Mouse (Mus musculus) MEL (cell line): ENCODE results near the gene Ap3m1. TPM values are rescaled to one million over a fixed set of nuclear protein-coding genes. Genes with fewer than 3 reads are reported as not detected.

Experiments
- DNase-seq: peaks from one replicate; pipeline ENCODE4 v3.0.0; 2011; ENCODE audit warnings: low read depth, low spot score
- H3K27ac ChIP-seq: 2 replicates; pipeline ENCODE4 v1.5.1; 2012; ENCODE audit warnings: low read depth, mild to moderate bottlenecking, control low read depth, low read length, moderate library complexity; ENCODE audit not compliant: control insufficient read depth
- H3K27me3 ChIP-seq, 2 experiments: fragments of 150-350 bp in 1 of 2; sonication (generic) in 1 of 2; 2 replicates each; pipeline ENCODE4 v1.6.1; 2012; ENCODE audit warnings: low read length in 2 of 2, mild to moderate bottlenecking in 2 of 2, improper control_type of control experiment in 1 of 2, moderate library complexity in 1 of 2; ENCODE audit not compliant: insufficient read depth in 2 of 2, control insufficient read depth in 1 of 2
- H3K36me3 ChIP-seq, 2 experiments: 2 replicates each; pipeline ENCODE4 v1.6.1; 2012 to 2014; ENCODE audit warnings: low read length in 2 of 2, improper control_type of control experiment in 1 of 2, inconsistent platforms in 1 of 2, mild to moderate bottlenecking in 1 of 2; ENCODE audit not compliant: insufficient read depth in 2 of 2, control insufficient read depth in 1 of 2
- H3K4me1 ChIP-seq, 2 experiments: fragments of 150-350 bp in 1 of 2; sonication (generic) in 1 of 2; 2 replicates each; pipeline ENCODE4 v1.6.1; 2012; ENCODE audit warnings: low read length in 2 of 2, improper control_type of control experiment in 1 of 2, mild to moderate bottlenecking in 1 of 2; ENCODE audit not compliant: insufficient read depth in 2 of 2, control insufficient read depth in 1 of 2
- H3K4me3 ChIP-seq, 2 experiments: fragments of 150-350 bp in 1 of 2; sonication (generic) in 1 of 2; 2 replicates each; pipeline ENCODE4 v1.5.1; 2012; ENCODE audit warnings: low read depth in 2 of 2, low read length in 2 of 2, mild to moderate bottlenecking in 2 of 2, moderate library complexity in 2 of 2, control low read depth in 1 of 2, improper control_type of control experiment in 1 of 2; ENCODE audit not compliant: control insufficient read depth in 1 of 2, insufficient read depth in 1 of 2
- H3K79me2 ChIP-seq: 2 replicates; pipeline ENCODE4 v1.6.1; 2012; ENCODE audit warnings: mild to moderate bottlenecking, low read length, moderate library complexity; ENCODE audit not compliant: control insufficient read depth, poor library complexity, insufficient read depth
- H3K9ac ChIP-seq: 2 replicates; pipeline ENCODE4 v1.6.1; 2012; ENCODE audit warnings: low read depth, mild to moderate bottlenecking, control low read depth, low read length, moderate library complexity; ENCODE audit not compliant: control insufficient read depth, poor library complexity, severe bottlenecking
- H3K9me3 ChIP-seq: fragments of 150-350 bp; sonication (generic); replicated peaks from 2 replicates; pipeline ENCODE4 v1.6.1; 2012; ENCODE audit warnings: mild to moderate bottlenecking, low read length, improper control_type of control experiment, moderate library complexity; ENCODE audit not compliant: insufficient read depth
- BHLHE40 ChIP-seq: IDR thresholded peaks from 2 replicates; pipeline ENCODE4 v1.6.1; 2012; ENCODE audit warnings: low read depth, mild to moderate bottlenecking, inconsistent platforms, low read length, improper control_type of control experiment, borderline replicate concordance
- ELF1 ChIP-seq: IDR thresholded peaks from 2 replicates; pipeline ENCODE4 v1.6.1; 2014; ENCODE audit warnings: low read depth, mild to moderate bottlenecking, inconsistent platforms, low read length, improper control_type of control experiment, moderate library complexity
- EP300 ChIP-seq, 2 experiments: IDR thresholded peaks; 2 replicates each; pipeline ENCODE4 v1.6.1; 2011; ENCODE audit warnings: improper control_type of control experiment in 2 of 2, low read length in 2 of 2, low read depth in 1 of 2, mild to moderate bottlenecking in 1 of 2
- GABPA ChIP-seq: IDR thresholded peaks from 2 replicates; pipeline ENCODE4 v1.6.1; 2012; ENCODE audit warnings: low read depth, mild to moderate bottlenecking, inconsistent platforms, low read length, improper control_type of control experiment, moderate library complexity
- KAT2A ChIP-seq: conservative IDR thresholded peaks from 2 replicates; pipeline ENCODE4 v1.6.1; 2012; ENCODE audit warnings: low read depth, low read length, improper control_type of control experiment, inconsistent platforms
- MAFK ChIP-seq: IDR thresholded peaks from 2 replicates; pipeline ENCODE4 v1.6.1; 2011; ENCODE audit warnings: low read depth, mild to moderate bottlenecking, low read length, improper control_type of control experiment, borderline replicate concordance
- MEF2A ChIP-seq: IDR thresholded peaks from 2 replicates; pipeline ENCODE4 v1.6.1; 2014; ENCODE audit warnings: low read depth, mild to moderate bottlenecking, inconsistent platforms, low read length, improper control_type of control experiment; ENCODE audit not compliant: poor library complexity, insufficient replicate concordance, severe bottlenecking; ENCODE audit errors: extremely low read depth
- MXI1 ChIP-seq: IDR thresholded peaks from 2 replicates; pipeline ENCODE4 v1.6.1; 2011; ENCODE audit warnings: mild to moderate bottlenecking, low read depth, low read length, improper control_type of control experiment
- MYC ChIP-seq: IDR thresholded peaks from 2 replicates; pipeline ENCODE4 v1.6.1; 2011; ENCODE audit warnings: low read depth, mild to moderate bottlenecking, low read length, improper control_type of control experiment, moderate library complexity
- NRF1 ChIP-seq: IDR thresholded peaks from 2 replicates; pipeline ENCODE4 v1.6.1; 2014; ENCODE audit warnings: low read depth, mild to moderate bottlenecking, inconsistent platforms, low read length, improper control_type of control experiment, moderate library complexity; ENCODE audit not compliant: poor library complexity, insufficient read depth, severe bottlenecking
- POLR2A ChIP-seq, 2 experiments: IDR thresholded peaks; 2 replicates each; pipeline ENCODE4 v1.6.1; 2011 to 2012; ENCODE audit warnings: low read length in 2 of 2, mild to moderate bottlenecking in 2 of 2, control low read depth in 1 of 2, improper control_type of control experiment in 1 of 2, low read depth in 1 of 2, moderate library complexity in 1 of 2; ENCODE audit not compliant: control insufficient read depth in 1 of 2, insufficient read depth in 1 of 2, poor library complexity in 1 of 2
- RCOR1 ChIP-seq: IDR thresholded peaks from 2 replicates; pipeline ENCODE4 v1.6.1; 2012; ENCODE audit warnings: low read depth, mild to moderate bottlenecking, inconsistent platforms, low read length, improper control_type of control experiment
- SMC3 ChIP-seq: IDR thresholded peaks from 2 replicates; pipeline ENCODE4 v1.6.1; 2011; ENCODE audit warnings: low read depth, low read length, improper control_type of control experiment
- TBP ChIP-seq: IDR thresholded peaks from 2 replicates; pipeline ENCODE4 v1.8.0; 2011; ENCODE audit warnings: low read depth, low read length, improper control_type of control experiment
- UBTF ChIP-seq: IDR thresholded peaks from 2 replicates; pipeline ENCODE4 v1.6.1; 2012; ENCODE audit warnings: low read depth, mild to moderate bottlenecking, inconsistent platforms, low read length, improper control_type of control experiment, moderate library complexity, borderline replicate concordance; ENCODE audit not compliant: insufficient read depth
- USF1 ChIP-seq: IDR thresholded peaks from 2 replicates; pipeline ENCODE4 v1.6.1; 2014; ENCODE audit warnings: low read depth, mild to moderate bottlenecking, inconsistent platforms, low read length, improper control_type of control experiment, moderate library complexity
- ZMIZ1 ChIP-seq: IDR thresholded peaks from 2 replicates; pipeline ENCODE4 v1.6.1; 2012; ENCODE audit warnings: low read depth, mild to moderate bottlenecking, inconsistent platforms, low read length, improper control_type of control experiment, moderate library complexity
- ZNF384 ChIP-seq: IDR thresholded peaks from 2 replicates; pipeline ENCODE4 v1.6.1; 2012; ENCODE audit warnings: low read depth, mild to moderate bottlenecking, inconsistent platforms, low read length, improper control_type of control experiment
- polyA plus RNA-seq, 2 experiments: library from polyadenylated mRNA; stranded (reverse) in 1 of 2; unstranded in 1 of 2; fragments of >175 nt in 1 of 2; fragments of >200 nt in 1 of 2; gene quantifications; 2 replicates each; pipeline versions ENCODE4 v1.2.1 to v1.2.4; 2012; ENCODE audit warnings: low replicate concordance in 2 of 2, low read depth in 1 of 2; ENCODE audit not compliant: insufficient read length in 2 of 2, insufficient read depth in 1 of 2, missing spikeins in 1 of 2
- total RNA-seq: library from RNA; depleted of rRNA; stranded (reverse); fragments of 300-350 nt; gene quantifications from 2 replicates; pipeline ENCODE4 v1.2.3, GENCODE M21; 2012

Ap3m1 gene
- total and polyA plus RNA-seq, 3 experiments, result 31.8 to 47.4 TPM; not detected in 1

DNA sequence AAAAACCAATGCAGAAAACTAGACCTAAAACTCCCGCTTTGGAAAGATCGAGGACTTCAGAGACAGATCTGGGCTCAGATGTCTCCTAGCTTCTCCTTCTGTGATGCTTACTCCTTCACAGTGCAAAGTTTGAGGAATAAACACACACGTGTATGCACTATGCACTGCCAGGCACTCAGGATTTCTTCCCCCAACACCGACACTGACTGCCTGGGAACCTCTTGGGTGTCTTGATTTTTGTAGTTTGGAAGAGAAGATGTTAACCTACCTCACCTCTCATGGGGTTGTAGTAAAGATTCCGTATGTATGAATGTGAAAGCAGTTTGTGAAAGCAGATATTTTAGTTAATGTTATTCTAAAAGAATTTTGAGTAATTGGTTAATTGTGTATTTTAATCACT, 34.4 kb downstream of the Ap3m1 start:
- H3K27ac ChIP-seq, result no peak overlapping the region
- peaks cover 0 to 6% of the 10 kb centered on the region in 2 experiments; a peak in 3 of 4 replicates for H3K36me3 ChIP-seq
- H3K4me3 ChIP-seq, result no peak overlapping the region

GRCm38 (mm10) chr14:21013800-21014334, 38.4 kb downstream of the Ap3m1 start:
- Histone ChIP-seq H3K4me3 (no peak overlapping the region), H3K27me3 (no peaks in the 10 kb centered on the region), H3K79me2 (no peaks in the 10 kb centered on the region), H3K9ac (no peak overlapping the region), H3K4me1 (0 out of 4 replicates have a peak, but pooled peaks cover 0 to 2% of the 10 kb centered on the region in 2 experiments), H3K27ac (no peak overlapping the region), H3K9me3 (no peaks in the 10 kb centered on the region), H3K36me3 (peaks cover 3 to 6% of the 10 kb centered on the region in 2 experiments; a peak in 3 of 4 replicates)
- DNase-seq, result peak; percentile 67
- TF ChIP-seq ELF1 (no peak), RCOR1 (peak; percentile 20; the same call in 1 of the 2 replicates), TBP (no peak), ZNF384 (peak; percentile 85), ZMIZ1 (no peak)

More for the DNA sequence above, 34.4 kb downstream of the Ap3m1 start:
- Histone ChIP-seq H3K4me1 (0 out of 4 replicates have a peak, but pooled peaks cover 0 to 2% of the 10 kb centered on the region in 2 experiments), H3K27me3 (no peaks in the 10 kb centered on the region), H3K9me3 (no peaks in the 10 kb centered on the region), H3K79me2 (no peaks in the 10 kb centered on the region), H3K9ac (no peak overlapping the region)
- DNase-seq, result no peak
- TF ChIP-seq EP300 (IDR thresholded peaks at IDR 0.05; ENCODE audit: low read depth in 1 of 2, low read length in 2 of 2) (no peak), ELF1 (no peak), TBP (no peak), POLR2A (IDR thresholded peaks at IDR 0.05; ENCODE audit: control insufficient read depth in 1 of 2, insufficient read depth in 1 of 2, low read depth in 1 of 2, low read length in 2 of 2, poor library complexity in 1 of 2) (no peak), BHLHE40 (no peak)

DNA sequence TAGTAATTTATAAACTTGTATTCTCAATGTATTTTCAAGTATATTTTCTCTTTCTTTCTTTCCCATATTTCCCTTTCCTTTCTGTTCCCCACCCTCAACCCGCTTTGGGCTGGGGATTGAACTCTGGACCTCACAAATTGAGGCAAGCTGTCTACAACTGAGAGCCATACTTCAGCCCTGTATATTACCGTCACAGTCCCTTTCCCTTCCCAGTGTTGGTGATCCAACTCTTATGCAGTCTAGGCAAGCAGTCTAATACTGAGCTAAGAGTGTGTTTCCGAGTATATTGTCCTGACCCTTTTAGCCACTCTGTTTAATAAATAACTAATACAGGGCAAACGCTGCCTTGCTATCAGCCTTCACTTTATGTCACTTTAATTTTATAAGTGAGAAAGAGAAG, 52.7 kb downstream of the Ap3m1 start:
- Histone ChIP-seq H3K4me3 (no peak overlapping the region), H3K9ac (no peak overlapping the region), H3K36me3 (peaks cover 0 to 8% of the 10 kb centered on the region in 2 experiments; a peak in 2 of 4 replicates)

More for the DNA sequence above, 52.7 kb downstream of the Ap3m1 start:
- no peak for DNase-seq
- peaks cover 2 to 8% of the 10 kb centered on the region in 2 experiments; a peak in 2 of 4 replicates for H3K4me1 ChIP-seq
- no peaks in the 10 kb centered on the region for H3K27me3 ChIP-seq
- no peaks in the 10 kb centered on the region for H3K79me2 ChIP-seq
- H3K9me3 ChIP-seq, result no peaks in the 10 kb centered on the region
- TF ChIP-seq MXI1 (no peak), SMC3 (no peak), UBTF (no peak), KAT2A (no peak), POLR2A (IDR thresholded peaks at IDR 0.05; ENCODE audit: control insufficient read depth in 1 of 2, insufficient read depth in 1 of 2, low read depth in 1 of 2, low read length in 2 of 2, poor library complexity in 1 of 2) (no peak), MYC (no peak), MEF2A (no peak), NRF1 (no peak), USF1 (no peak), ELF1 (no peak), MAFK (no peak), GABPA (no peak)
- H3K27ac ChIP-seq, result no peak overlapping the region
